Mouse (Mus musculus): ENCODE measurements at regions not wholly inside any gene's neighbourhood (a gene's known extent, or its start where the extent isn't known, plus 50 kb on each side); places are given as distances from the start of the nearest gene placed in this dataset.
A peak's percentile ranks its signal among the peaks of the same experiment; 100 is the strongest.

DNA sequence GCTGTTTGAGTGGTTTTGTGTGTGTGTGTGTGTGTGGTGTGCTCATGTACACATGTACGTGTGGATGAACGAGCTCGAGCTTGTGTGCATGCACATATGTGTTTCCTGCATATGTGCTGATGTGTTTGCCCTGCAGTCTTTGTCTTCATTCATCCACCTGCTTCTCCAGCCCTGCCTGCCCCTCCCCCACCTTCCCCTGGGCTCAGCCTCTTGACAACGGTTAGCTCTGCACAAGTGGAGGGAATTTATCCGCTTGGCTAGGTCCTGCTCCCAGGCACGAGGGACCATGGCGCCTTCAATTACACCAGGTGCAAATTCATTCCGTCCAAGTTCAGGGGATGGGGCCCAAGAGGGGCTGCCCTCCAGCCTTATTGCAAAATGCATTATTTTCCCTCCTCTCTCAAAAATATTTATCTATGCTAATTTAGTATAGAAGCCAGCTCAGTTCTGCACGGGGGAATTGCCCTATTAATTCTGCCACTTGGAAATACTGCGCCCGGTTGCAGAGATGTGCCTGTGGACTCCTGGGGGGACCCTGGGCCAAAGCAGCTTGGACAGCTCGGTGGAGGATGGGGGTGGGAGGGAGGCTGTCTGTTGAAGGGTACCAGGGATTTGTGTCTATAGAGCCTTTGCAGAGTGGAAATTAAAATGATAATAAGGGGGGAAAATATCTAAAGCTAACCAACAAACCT, 111.1 kb downstream of the Tpra1 start:
- Histone ChIP-seq H3K4me3 (ENCODE audit: low read depth, low read length) (no peak overlapping the region), H3K27ac (ENCODE audit: low read depth, low read length) (no peak overlapping the region), H3K36me3 (ENCODE audit: control insufficient read depth, insufficient read depth) (no peaks in the 10 kb centered on the region), H3K4me1 (replicated peaks; ENCODE audit: control insufficient read depth, insufficient read depth, low read length) (no peaks in the 10 kb centered on the region), H3K4me2 (replicated peaks; ENCODE audit: low read depth) (no peak overlapping the region), H3K27me3 (replicated peaks; ENCODE audit: control insufficient read depth, insufficient read depth, low read length) (no peaks in the 10 kb centered on the region), H3K9me3 (ENCODE audit: control insufficient read depth) (no peaks in the 10 kb centered on the region), H3K9ac (ENCODE audit: low read depth, low read length) (no peak overlapping the region)
- 49% methylated on average over 12 of the region's 12 CpGs for WGBS
- TF ChIP-seq CTCF (IDR thresholded peaks at IDR 0.05; ENCODE audit: low read depth): no peak
- no peak for ATAC-seq

DNA sequence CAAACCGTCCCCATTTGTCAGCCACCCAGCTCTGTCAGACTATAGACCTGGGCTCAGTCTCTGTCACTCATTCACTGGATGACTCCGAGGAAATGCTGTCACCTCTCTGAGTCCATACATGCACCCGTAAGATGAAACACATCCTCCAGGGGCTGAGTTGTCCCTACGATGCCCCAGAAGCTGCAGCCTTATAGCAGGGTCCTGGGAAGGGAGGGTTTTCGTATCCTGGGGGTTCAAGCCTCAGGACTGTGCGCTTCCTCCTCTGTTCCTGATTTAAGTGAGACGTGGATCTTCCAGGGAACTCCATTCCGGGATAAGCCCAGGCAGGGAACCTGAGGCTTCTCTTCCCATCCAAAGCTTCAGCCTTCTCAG, 111.6 kb downstream of the Tpra1 start:
- no peaks in the 10 kb centered on the region for H3K4me1 ChIP-seq (replicated peaks; ENCODE audit: control insufficient read depth, insufficient read depth, low read length)
- H3K27ac ChIP-seq (ENCODE audit: low read depth, low read length): no peak overlapping the region
- ATAC-seq: no peak
- H3K4me2 ChIP-seq (replicated peaks; ENCODE audit: low read depth): no peak overlapping the region
- TF ChIP-seq CTCF (IDR thresholded peaks at IDR 0.05; ENCODE audit: low read depth): no peak
- no peak overlapping the region for H3K4me3 ChIP-seq (ENCODE audit: low read depth, low read length)
- no peak overlapping the region for H3K9ac ChIP-seq (ENCODE audit: low read depth, low read length)
- H3K9me3 ChIP-seq (ENCODE audit: control insufficient read depth): no peaks in the 10 kb centered on the region
- no peaks in the 10 kb centered on the region for H3K27me3 ChIP-seq (replicated peaks; ENCODE audit: control insufficient read depth, insufficient read depth, low read length)
- no peaks in the 10 kb centered on the region for H3K36me3 ChIP-seq (ENCODE audit: control insufficient read depth, insufficient read depth)
- whole genome bisulfite sequencing: 77% methylated on average over 8 of the region's 8 CpGs

DNA sequence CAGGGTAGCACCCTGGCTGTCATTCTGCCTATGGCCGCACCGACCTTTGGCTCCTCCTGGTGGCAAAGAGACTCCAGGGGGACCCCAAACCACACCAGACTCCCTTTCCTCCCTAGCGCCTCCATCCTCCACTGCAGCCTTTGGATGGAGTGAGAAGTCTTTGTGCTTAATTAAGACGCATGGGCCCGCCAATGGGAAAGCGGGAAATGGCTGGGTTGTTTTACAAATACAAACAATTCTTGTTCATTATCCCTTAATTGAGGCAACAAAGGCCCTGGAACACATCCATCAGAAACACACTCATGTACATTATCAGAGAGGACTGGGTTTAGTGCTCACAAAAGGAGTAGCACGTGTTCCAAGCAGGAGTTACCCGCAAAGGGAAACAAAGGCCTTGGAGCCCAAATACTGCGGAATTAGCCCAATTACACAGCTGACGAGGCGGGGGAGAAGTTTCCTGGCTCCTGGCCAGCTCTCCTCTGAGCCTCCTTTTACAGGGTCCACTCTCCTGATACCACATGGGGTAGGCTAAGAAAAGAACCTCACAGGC, 122.1 kb downstream of the Tpra1 start:
- Histone ChIP-seq H3K4me2 (replicated peaks; ENCODE audit: low read depth) (no peak overlapping the region), H3K4me3 (ENCODE audit: low read depth, low read length) (no peak overlapping the region), H3K36me3 (ENCODE audit: control insufficient read depth, insufficient read depth) (no peaks in the 10 kb centered on the region), H3K9me3 (ENCODE audit: control insufficient read depth) (no peaks in the 10 kb centered on the region), H3K9ac (ENCODE audit: low read depth, low read length) (no peak overlapping the region), H3K4me1 (replicated peaks; ENCODE audit: control insufficient read depth, insufficient read depth, low read length) (no peaks in the 10 kb centered on the region), H3K27me3 (replicated peaks; ENCODE audit: control insufficient read depth, insufficient read depth, low read length) (no peaks in the 10 kb centered on the region), H3K27ac (ENCODE audit: low read depth, low read length) (no peak overlapping the region)
- no peak for ATAC-seq
- 44% methylated on average over 11 of the region's 11 CpGs for WGBS
- peak; percentile 45 for TF ChIP-seq CTCF (IDR thresholded peaks at IDR 0.05; ENCODE audit: low read depth)

DNA sequence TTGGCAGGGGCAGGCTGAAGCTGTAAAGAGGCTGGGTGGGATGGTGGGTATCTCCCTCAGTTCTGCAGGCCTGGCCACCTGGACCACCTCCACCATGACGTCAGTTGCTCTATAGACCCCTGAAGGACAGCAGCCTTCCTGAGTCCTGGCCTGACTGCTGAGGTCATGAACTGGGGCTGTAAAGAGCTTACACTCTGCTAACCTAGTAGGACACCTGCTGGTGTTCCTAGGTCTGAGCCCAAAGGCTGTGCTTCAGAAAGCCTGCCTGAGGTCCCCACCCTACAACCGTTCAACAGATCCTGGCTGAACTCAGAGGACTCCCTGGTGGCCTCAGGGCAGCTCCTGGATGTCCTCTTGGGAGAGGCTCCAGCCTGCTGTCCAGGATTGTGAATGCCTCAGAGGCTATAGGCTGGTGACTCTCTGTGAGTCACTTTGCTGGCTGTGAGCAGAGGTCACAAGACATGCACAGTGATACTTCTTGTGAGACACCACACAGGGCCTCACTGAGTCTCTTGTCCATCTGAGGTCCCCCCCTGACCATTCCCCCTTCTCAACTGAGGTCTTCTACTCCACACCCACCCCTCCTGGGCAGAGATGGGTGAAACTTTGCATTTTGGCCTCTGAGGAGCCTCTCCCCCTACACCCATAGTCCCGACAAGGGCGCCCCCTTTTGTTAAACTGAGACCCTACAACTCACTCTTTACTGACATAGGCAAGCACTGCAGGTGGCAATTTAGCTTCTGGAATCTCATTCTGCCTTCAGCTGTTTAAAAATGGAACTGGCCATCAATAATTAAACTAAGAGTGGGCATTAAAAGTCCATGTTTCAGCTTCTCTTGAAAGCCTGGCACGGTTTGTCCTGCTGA, 131.6 kb downstream of the Tpra1 start:
- H3K36me3 ChIP-seq (ENCODE audit: control insufficient read depth, insufficient read depth): no peaks in the 10 kb centered on the region
- no peak for ATAC-seq

DNA sequence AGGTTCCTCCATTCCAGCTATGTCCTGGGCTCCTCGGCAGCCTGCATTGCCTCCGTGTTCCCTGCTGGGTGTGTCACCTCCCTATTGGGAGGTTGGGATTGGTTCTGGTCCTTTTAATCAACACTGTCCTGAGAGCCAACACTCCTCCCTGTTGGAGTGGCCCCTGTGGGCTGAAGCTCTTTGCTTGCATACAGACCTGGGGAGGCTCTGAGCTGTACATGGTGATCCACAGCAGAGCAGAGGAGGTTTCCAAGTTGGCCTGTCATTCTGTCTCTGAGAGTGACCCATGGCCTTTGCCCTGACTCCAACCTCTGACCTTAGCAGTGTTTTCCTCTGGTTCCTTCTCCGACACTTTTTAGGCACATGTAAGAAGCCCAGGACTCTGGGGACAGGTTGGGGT, 132.4 kb downstream of the Tpra1 start:
- Histone ChIP-seq H3K4me3 (ENCODE audit: low read depth, low read length) (no peak overlapping the region), H3K27me3 (replicated peaks; ENCODE audit: control insufficient read depth, insufficient read depth, low read length) (no peaks in the 10 kb centered on the region), H3K9me3 (ENCODE audit: control insufficient read depth) (no peaks in the 10 kb centered on the region), H3K4me2 (replicated peaks; ENCODE audit: low read depth) (no peak overlapping the region), H3K9ac (ENCODE audit: low read depth, low read length) (no peak overlapping the region), H3K4me1 (replicated peaks; ENCODE audit: control insufficient read depth, insufficient read depth, low read length) (no peaks in the 10 kb centered on the region), H3K36me3 (ENCODE audit: control insufficient read depth, insufficient read depth) (no peaks in the 10 kb centered on the region), H3K27ac (ENCODE audit: low read depth, low read length) (no peak overlapping the region)
- TF ChIP-seq CTCF (IDR thresholded peaks at IDR 0.05; ENCODE audit: low read depth): no peak
- WGBS: 47% methylated on average over 3 of the region's 3 CpGs
- ATAC-seq: no peak

More for the DNA sequence above, 131.6 kb downstream of the Tpra1 start:
- Histone ChIP-seq H3K9ac (ENCODE audit: low read depth, low read length) (no peak overlapping the region), H3K4me3 (ENCODE audit: low read depth, low read length) (no peak overlapping the region), H3K4me1 (replicated peaks; ENCODE audit: control insufficient read depth, insufficient read depth, low read length) (no peaks in the 10 kb centered on the region), H3K27ac (ENCODE audit: low read depth, low read length) (no peak overlapping the region), H3K27me3 (replicated peaks; ENCODE audit: control insufficient read depth, insufficient read depth, low read length) (no peaks in the 10 kb centered on the region), H3K9me3 (ENCODE audit: control insufficient read depth) (no peaks in the 10 kb centered on the region), H3K4me2 (replicated peaks; ENCODE audit: low read depth) (no peak overlapping the region)
- WGBS: 35% methylated on average over 5 of the region's 5 CpGs
- peak; percentile 25; the same call in 1 of the 2 replicates for TF ChIP-seq CTCF (IDR thresholded peaks at IDR 0.05; ENCODE audit: low read depth)

DNA sequence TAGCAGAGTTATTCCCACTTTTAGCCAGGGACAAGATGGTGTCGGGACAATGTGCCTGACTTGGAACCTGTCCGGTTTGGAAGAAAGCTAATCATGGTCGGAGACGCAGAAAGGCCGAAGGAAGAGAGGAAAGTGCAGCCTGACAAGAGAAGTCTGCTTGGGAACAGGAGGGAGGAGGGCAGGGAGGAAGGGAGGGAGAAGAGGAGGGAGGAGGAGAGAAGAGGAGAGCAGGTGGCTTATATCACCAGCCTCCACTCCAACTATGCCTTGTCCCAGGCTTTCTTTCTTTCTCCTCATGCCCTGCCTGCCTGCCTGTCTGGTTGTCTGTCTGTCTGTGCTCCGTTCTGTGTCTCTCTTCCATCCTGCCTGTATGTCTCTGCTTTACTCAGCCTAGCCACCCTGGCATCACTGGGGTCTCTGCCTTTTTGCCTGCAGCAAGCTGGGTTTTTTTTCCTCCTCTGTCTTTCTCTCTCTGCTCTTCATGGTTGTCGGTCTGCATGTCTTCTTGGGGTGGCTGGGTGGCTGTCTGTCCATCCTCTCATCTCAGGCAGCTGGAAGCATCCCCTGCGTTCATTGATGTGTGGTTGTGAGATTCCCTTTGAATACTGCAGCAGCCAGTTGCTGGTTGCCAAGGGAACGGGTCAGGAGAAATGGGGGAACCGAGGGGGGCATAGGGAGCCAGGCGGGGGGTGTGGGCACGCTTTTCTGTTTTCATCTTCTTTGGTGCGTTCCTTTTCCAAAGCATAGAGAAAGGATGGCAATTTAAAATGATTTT, 133.2 kb downstream of the Tpra1 start:
- no peak for TF ChIP-seq CTCF (IDR thresholded peaks at IDR 0.05; ENCODE audit: low read depth)
- Histone ChIP-seq H3K9ac (ENCODE audit: low read depth, low read length) (no peak overlapping the region), H3K4me1 (replicated peaks; ENCODE audit: control insufficient read depth, insufficient read depth, low read length) (no peaks in the 10 kb centered on the region), H3K27me3 (replicated peaks; ENCODE audit: control insufficient read depth, insufficient read depth, low read length) (no peaks in the 10 kb centered on the region), H3K4me2 (replicated peaks; ENCODE audit: low read depth) (no peak overlapping the region), H3K36me3 (ENCODE audit: control insufficient read depth, insufficient read depth) (no peaks in the 10 kb centered on the region), H3K4me3 (ENCODE audit: low read depth, low read length) (no peak overlapping the region), H3K27ac (ENCODE audit: low read depth, low read length) (no peak overlapping the region), H3K9me3 (ENCODE audit: control insufficient read depth) (no peaks in the 10 kb centered on the region)
- no peak for ATAC-seq
- WGBS: 64% methylated on average over 13 of the region's 13 CpGs
